Mouse (Mus musculus) stomach, embryonic 14.5 days (tissue): ENCODE measurements at regions not wholly inside any gene's neighbourhood (a gene's known extent, or its start where the extent isn't known, plus 50 kb on each side); places are given as distances from the start of the nearest gene placed in this dataset.

Experiments used
- ATAC-seq: fragments of 200-750 bp; cut with Nextera tagmentation; 2 replicates; pipeline ENCODE4 v1.8.0; 2017; ENCODE audit warnings: low read depth, moderate TSS enrichment; ENCODE audit not compliant: insufficient number of reproducible peaks, insufficient read depth, low FRiP score
- H3K27ac ChIP-seq: fragments of 300-500 bp; sonication (generic); 2 replicates; pipeline ENCODE4 v1.5.1; 2014; ENCODE audit warnings: mild to moderate bottlenecking, low read length, moderate library complexity, mixed read lengths
- H3K27me3 ChIP-seq: fragments of 300-500 bp; sonication (generic); 2 replicates; pipeline ENCODE4 v1.6.1; 2014; ENCODE audit warnings: low read length, control low read depth, mixed read lengths; ENCODE audit not compliant: control insufficient read depth, insufficient read depth
- H3K36me3 ChIP-seq: fragments of 300-500 bp; sonication (generic); 2 replicates; pipeline ENCODE4 v1.6.1; 2014; ENCODE audit warnings: mild to moderate bottlenecking, control low read depth, low read length, moderate library complexity, mixed read lengths; ENCODE audit not compliant: control insufficient read depth, insufficient read depth
- H3K4me1 ChIP-seq: fragments of 300-500 bp; sonication (generic); 2 replicates; pipeline ENCODE4 v1.6.1; 2014; ENCODE audit warnings: low read length, control low read depth, mixed read lengths; ENCODE audit not compliant: control insufficient read depth, insufficient read depth
- H3K4me2 ChIP-seq: fragments of 300-500 bp; sonication (generic); replicated peaks from 2 replicates; pipeline ENCODE4 v1.6.1; 2014; ENCODE audit warnings: low read depth, low read length, control low read depth
- H3K4me3 ChIP-seq: fragments of 300-500 bp; sonication (generic); 2 replicates; pipeline ENCODE4 v1.5.1; 2014; ENCODE audit warnings: low read depth, low read length, control low read depth
- H3K9ac ChIP-seq: fragments of 300-500 bp; sonication (generic); replicated peaks from 2 replicates; pipeline ENCODE4 v1.6.1; 2014; ENCODE audit warnings: low read depth, mild to moderate bottlenecking, control low read depth, low read length, moderate library complexity, mixed read lengths
- H3K9me3 ChIP-seq: fragments of 300-500 bp; sonication (generic); 2 replicates; pipeline ENCODE4 v1.6.1; 2016; ENCODE audit warnings: low read depth, low read length, control low read depth; ENCODE audit not compliant: control insufficient read depth
- WGBS: fragments of 180-500 bp; shearing (Covaris S2); extraction: QIAGEN DNeasy Blood & Tissue Kit; methylation state at CpG from one replicate; pipeline ENCODE4 v1.1.7; 2014; 5-methylcytosine and 5-hydroxymethylcytosine counted together

DNA sequence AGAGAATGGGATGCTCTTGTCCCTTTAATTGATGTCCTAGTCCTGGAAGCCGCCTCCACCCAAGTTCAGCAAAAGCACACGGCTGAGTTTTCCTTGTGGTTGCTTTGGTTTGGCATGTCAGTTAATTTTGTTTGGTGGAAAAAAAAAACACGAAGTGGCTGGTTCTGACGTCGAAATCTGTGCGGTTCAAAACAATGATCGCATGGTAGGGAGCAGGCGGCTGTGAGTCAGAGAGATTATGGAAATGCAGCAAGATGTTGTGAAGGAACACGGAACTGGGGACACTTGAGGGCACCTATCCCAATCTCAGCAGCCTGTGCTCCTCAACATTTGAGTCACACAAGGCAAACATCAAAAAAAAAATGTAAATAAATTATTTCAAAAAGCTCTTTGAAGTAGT, 266.1 kb downstream of the Gm826 start:
- H3K27me3 ChIP-seq, result no peaks in the 10 kb centered on the region
- no peak overlapping the region for H3K27ac ChIP-seq
- ATAC-seq, result no peak
- no peaks in the 10 kb centered on the region for H3K36me3 ChIP-seq
- no peaks in the 10 kb centered on the region for H3K9me3 ChIP-seq
- no peak overlapping the region for H3K4me2 ChIP-seq
- no peak overlapping the region for H3K4me3 ChIP-seq
- H3K9ac ChIP-seq, result no peak overlapping the region
- H3K4me1 ChIP-seq, result peaks cover 11% of the 10 kb centered on the region; the same call in 1 of the 2 replicates
- 77% methylated on average over 9 of the region's 9 CpGs for WGBS

DNA sequence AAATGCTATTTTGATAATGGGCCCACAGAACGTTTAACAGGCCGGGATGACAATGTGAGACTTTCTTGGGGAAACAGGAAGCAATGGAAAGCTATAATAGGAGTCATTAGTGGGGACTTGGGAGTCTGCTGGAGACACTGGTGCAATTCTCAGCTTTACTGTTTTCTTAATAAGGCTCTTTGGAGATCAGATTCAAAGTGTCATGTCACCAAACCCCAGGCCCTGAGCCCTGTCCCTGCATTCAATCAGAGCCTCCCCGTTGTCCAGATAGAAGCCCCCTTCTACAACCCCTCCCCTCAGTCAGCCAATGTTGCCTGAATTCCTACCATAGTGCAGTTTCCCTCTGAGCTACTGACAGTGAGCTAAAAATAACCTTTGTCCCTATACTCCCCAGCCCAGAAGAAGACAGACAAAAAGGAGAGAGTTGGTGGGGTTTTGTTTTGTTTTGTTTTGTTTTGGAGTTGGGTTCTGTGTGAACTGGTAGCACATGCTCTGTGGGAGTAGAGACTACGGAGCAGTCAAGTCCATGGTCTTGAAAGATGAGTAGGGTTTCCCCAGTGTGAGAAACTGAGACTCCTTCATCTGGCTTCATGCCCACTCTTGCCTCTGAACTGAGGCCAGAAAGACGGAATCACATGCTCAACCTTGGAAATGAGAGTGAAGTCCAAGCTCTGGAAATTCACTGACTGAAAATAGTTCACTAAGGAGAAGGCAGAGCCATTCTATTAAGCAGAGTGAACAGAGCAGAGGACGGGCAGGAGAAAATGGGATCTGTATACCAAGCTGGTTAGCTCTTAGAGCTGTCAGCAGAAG, 267.3 kb downstream of the Gm826 start:
- Histone ChIP-seq H3K4me3 (no peak overlapping the region), H3K9me3 (no peaks in the 10 kb centered on the region), H3K27me3 (no peaks in the 10 kb centered on the region), H3K27ac (peak overlapping the region; percentile 30; the same call in 1 of the 2 replicates), H3K9ac (no peak overlapping the region), H3K36me3 (no peaks in the 10 kb centered on the region), H3K4me2 (no peak overlapping the region), H3K4me1 (peaks cover 14% of the 10 kb centered on the region; the same call in 1 of the 2 replicates)
- ATAC-seq, result no peak
- WGBS, result 38% methylated on average over 6 of the region's 6 CpGs

DNA sequence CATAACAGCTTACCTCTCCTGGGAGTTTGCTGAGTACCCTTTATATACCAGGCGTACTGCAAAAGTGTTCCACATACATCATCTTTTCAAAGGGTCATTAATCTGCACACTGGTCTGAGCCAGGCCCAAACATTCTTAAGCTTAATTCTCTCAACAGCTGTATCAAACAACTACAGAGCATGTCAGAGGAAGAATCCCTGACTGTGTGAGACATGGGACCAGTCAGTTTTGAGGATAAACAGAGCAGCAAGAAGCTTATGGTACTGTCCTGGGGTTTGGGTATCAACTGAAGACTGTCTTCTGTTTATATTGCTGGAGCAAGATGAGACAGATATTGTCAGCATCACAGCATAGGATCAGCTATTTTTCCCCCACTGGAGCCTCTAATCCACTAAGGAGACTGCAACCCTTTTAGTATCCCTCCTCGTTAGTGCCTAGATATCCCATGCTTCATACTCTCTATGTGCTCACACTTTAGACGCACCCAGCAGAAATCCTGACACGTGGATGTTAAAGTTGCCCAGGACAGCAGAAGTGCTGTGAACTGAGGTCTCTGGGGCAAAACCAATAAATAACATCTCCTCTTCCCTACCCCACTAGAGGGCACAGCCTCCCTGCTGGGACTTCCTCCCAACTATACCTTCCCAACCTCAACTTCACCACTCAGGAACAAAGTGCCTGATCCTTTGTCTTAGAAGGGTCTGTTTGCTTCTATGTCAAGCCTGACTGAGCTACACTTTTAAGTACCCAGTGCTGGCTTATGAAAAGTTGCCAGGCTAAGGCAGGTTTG, 271.6 kb downstream of the Gm826 start:
- Histone ChIP-seq H3K36me3 (no peaks in the 10 kb centered on the region), H3K27me3 (no peaks in the 10 kb centered on the region), H3K9ac (no peak overlapping the region), H3K4me3 (no peak overlapping the region), H3K9me3 (no peaks in the 10 kb centered on the region), H3K4me2 (no peak overlapping the region), H3K27ac (no peak overlapping the region), H3K4me1 (peaks cover 13% of the 10 kb centered on the region; the same call in 1 of the 2 replicates)
- ATAC-seq, result peak; percentile 77; the same call in 1 of the 2 replicates
- 22% methylated on average over 4 of the region's 4 CpGs for WGBS

DNA sequence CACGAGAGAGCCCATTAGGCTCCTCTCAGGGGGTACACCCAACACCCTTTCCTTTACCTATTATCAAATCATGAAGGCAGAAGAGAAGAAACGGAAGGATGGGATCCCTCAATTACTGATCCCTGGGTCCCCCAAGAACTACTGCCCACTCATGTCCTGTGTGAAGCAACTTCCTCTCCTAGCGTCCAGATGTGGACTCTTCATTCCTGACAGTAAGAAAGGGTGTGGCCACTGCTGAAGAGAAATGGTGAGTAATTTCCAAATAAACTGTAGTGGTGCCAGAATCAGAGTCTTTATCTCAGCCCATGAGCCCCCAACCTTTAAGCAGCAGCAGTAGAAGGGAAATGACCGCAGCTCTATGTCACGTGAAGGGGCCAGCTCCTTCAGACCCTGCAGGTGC, 273.9 kb downstream of the Gm826 start:
- no peaks in the 10 kb centered on the region for H3K9me3 ChIP-seq
- WGBS, result 84% methylated on average over 5 of the region's 5 CpGs
- no peak overlapping the region for H3K4me2 ChIP-seq
- ATAC-seq, result no peak
- no peaks in the 10 kb centered on the region for H3K36me3 ChIP-seq
- H3K27me3 ChIP-seq, result no peaks in the 10 kb centered on the region
- H3K4me1 ChIP-seq, result 0 out of 2 replicates have a peak, but pooled peaks cover 3% of the 10 kb centered on the region
- no peak overlapping the region for H3K27ac ChIP-seq
- H3K9ac ChIP-seq, result no peak overlapping the region
- no peak overlapping the region for H3K4me3 ChIP-seq

DNA sequence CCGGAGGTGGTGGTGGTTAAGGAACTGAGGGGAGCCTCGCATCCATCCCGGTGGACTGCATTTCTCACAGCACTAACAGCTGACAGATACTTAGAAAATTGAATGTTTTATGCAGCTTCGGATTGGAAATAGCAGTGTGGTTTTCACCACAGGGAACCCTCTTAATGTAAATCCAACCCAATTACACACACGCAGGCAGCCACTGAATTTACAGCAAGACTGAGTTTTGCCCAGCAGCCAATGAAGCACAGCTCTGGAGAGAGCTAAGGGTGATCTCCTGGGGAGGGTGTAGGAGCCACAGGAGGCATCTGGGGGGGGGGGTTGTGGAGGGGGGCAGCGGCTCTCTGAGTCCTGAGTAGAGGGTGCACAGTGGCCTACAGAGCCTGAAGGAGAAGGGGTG, 276.8 kb downstream of the Gm826 start:
- H3K9ac ChIP-seq, result no peak overlapping the region
- no peak overlapping the region for H3K4me3 ChIP-seq
- WGBS, result 60% methylated on average over 6 of the region's 6 CpGs

DNA sequence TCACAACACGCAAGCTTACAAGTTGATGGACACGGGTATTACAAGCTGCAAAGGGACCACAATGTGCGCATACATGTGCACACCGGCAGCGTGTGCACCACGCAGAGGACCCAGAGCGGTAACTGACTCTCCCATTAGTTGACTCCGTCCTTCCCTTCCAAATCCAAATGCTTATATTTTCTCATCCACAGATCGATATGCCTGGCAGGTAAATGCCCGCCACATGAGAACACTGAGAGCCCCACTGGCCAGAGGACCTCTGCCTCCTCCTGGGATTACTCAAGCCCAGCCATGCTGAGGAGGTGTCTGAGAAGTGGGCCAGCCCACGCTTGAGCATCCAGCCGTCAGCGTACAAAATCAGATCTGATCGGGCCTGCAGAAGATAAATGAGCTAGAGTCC, 279.6 kb downstream of the Gm826 start:
- Histone ChIP-seq H3K36me3 (no peaks in the 10 kb centered on the region), H3K4me3 (no peak overlapping the region), H3K4me1 (no peaks in the 10 kb centered on the region), H3K27me3 (no peaks in the 10 kb centered on the region), H3K9me3 (no peaks in the 10 kb centered on the region), H3K27ac (no peak overlapping the region), H3K9ac (no peak overlapping the region), H3K4me2 (no peak overlapping the region)
- WGBS, result 84% methylated on average over 14 of the region's 14 CpGs
- no peak for ATAC-seq

More for the DNA sequence above, 276.8 kb downstream of the Gm826 start:
- no peaks in the 10 kb centered on the region for H3K4me1 ChIP-seq
- no peaks in the 10 kb centered on the region for H3K36me3 ChIP-seq
- H3K4me2 ChIP-seq, result no peak overlapping the region
- no peak overlapping the region for H3K27ac ChIP-seq
- H3K27me3 ChIP-seq, result no peaks in the 10 kb centered on the region
- no peak for ATAC-seq
- H3K9me3 ChIP-seq, result no peaks in the 10 kb centered on the region

DNA sequence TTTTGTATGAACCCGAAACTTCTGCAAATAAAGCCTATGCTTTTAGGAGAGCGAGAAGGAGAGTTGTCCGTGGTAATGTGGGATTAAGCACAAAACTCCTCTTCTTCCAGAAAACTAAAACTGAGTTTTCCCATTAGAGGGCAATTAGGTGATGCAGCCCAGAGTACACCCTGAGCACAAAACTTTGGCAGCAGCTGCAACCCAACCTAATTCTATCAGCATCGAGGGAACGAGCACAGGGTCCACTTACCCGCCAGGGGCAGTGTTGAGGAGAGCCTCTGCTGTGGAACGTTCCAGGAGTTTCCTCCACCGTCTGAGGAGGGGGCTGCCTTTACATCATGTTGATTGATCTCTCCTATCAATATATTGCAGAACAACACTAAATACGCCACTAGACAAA, 285.7 kb downstream of the Gm826 start:
- no peak for ATAC-seq

DNA sequence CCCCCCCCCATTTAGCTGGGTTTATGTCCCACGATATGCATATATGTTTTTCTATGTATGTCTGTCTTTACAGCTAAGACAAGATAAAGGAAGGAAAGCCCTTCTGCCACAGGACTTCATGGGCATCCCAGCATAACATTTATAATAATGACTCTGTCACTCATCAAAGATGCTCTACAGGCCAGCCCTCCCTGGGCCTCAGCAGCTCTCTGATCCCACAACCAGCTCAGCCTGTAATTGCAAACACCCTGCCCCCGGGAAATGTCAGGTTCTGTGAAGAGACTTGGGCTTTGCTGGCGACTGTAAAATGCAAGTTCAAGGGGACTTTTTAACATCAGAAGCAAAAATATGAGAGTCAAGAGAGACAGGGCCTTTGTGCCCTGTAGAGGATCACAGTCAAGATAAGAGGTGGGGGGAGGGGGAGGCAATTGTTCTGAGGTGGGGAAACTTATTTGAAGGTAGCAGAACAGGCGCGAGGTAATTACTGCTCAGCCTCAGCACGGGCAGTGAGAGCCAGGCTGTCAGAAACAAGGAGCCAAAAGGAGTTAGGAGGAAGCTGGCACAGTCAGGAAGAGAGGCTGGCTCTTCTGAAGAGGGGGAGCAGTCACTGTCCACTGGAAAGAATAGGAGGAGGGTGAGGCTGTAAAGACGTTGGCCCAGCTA, 286.9 kb downstream of the Gm826 start:
- WGBS, result 27% methylated on average over 7 of the region's 7 CpGs
- H3K4me1 ChIP-seq, result no peaks in the 10 kb centered on the region
- H3K27ac ChIP-seq, result no peak overlapping the region
- no peaks in the 10 kb centered on the region for H3K27me3 ChIP-seq
- H3K4me2 ChIP-seq, result no peak overlapping the region
- H3K36me3 ChIP-seq, result no peaks in the 10 kb centered on the region
- no peaks in the 10 kb centered on the region for H3K9me3 ChIP-seq
- ATAC-seq, result no peak
- no peak overlapping the region for H3K9ac ChIP-seq
- H3K4me3 ChIP-seq, result no peak overlapping the region

More for the DNA sequence above, 285.7 kb downstream of the Gm826 start:
- H3K4me1 ChIP-seq, result no peaks in the 10 kb centered on the region
- no peak overlapping the region for H3K4me2 ChIP-seq
- H3K9ac ChIP-seq, result no peak overlapping the region
- WGBS, result 82% methylated on average over 9 of the region's 9 CpGs
- H3K27ac ChIP-seq, result no peak overlapping the region
- H3K36me3 ChIP-seq, result no peaks in the 10 kb centered on the region
- H3K27me3 ChIP-seq, result no peaks in the 10 kb centered on the region
- no peak overlapping the region for H3K4me3 ChIP-seq
- no peaks in the 10 kb centered on the region for H3K9me3 ChIP-seq
